Mouse (Mus musculus): ENCODE measurements around the gene Gm6871.

DNA sequence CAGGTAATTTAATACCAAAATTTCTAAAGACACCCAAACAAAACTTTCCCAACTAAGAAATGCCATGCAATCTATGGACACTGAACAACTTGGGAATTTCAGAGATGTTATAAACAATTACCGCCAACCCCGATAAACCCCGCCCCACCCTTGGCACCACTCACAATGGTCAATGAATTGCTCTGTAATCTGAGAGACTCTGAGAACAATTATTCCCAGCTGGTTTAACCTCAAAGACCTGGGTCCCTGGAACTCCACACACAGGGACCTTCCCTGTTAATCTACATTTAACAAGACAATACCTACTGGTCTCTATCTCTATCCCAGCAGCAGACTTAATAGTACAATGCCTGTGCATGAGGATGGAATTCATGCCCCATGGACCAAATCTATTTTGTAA, 60.8 kb downstream of the Gm6871 start:
- TF ChIP-seq CTCF (IDR thresholded peaks at IDR 0.05; ENCODE audit: low read depth) (no peak), EP300 (IDR thresholded peaks at IDR 0.05; ENCODE audit: low read depth) (no peak)

All from liver, embryonic 14.5 days (tissue).